Mouse (Mus musculus): ENCODE measurements around the gene Cort. TPM values are rescaled to one million over a fixed set of nuclear protein-coding genes. Genes with fewer than 3 reads are reported as not detected.
"Not testable (repeated sequence)": the region's sequence is repeated elsewhere in the genome, so short reads cannot be mapped to it uniquely, and the experiment has no call there.

Cort gene
- polyA plus RNA-seq, 1 experiment from 2014 or later, result not detected

GRCm38 (mm10) chr4:149131789-149132565 lies 5.4 kb upstream of the Cort start:
- ATAC-seq (replicated peaks; ENCODE audit: insufficient number of reproducible peaks, low FRiP score, low TSS enrichment, low read depth) (no peak), DNase-seq (ENCODE audit: low spot score) (no peak)
- Histone ChIP-seq H3K27ac (replicated peaks; ENCODE audit: low read depth, low read length) (no peak overlapping the region), H3K4me1 (ENCODE audit: control insufficient read depth, insufficient read depth, low read length) (no peaks in the 10 kb centered on the region), H3K4me3 (ENCODE audit: low read depth, low read length) (no peak overlapping the region), H3K4me2 (ENCODE audit: low read depth, low read length) (no peak overlapping the region), H3K9ac (replicated peaks; ENCODE audit: low read length) (no peak overlapping the region), H3K36me3 (replicated peaks; ENCODE audit: control insufficient read depth, insufficient read depth, low read depth, low read length) (peaks cover 7% of the 10 kb centered on the region), H3K27me3 (ENCODE audit: control insufficient read depth, insufficient read depth, low read length) (no peaks in the 10 kb centered on the region), H3K9me3 (replicated peaks; ENCODE audit: control insufficient read depth, low read length) (no peaks in the 10 kb centered on the region)
- 84% methylated on average over 21 of the region's 21 CpGs for WGBS

- H3K36me3 ChIP-seq (replicated peaks; ENCODE audit: control insufficient read depth, insufficient read depth, low read depth, low read length), result peaks cover 7% of the 10 kb centered on the region
These were observed 4.6 kb upstream of the Cort start for GRCm38 (mm10) chr4:149131021-149131752.

DNA sequence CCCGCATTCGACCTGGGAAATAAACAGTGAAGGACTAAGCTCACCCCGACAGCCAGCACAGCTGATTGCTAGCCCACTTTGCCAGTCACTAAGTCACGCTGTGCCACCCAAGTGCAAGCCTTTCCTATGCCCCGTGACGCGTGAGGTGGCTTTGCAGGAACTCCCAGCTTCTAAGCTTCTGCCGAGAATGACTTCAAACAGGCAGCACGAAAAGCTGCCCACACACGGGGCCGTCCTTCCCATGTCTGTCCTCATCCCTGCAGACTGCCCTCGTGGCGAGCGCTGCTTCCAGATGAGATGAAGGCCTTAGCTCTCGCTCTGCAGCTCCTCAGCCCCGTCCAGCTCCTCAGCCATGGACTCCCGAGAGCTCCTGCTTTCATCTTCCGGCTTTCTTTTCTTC lies 1.9 kb upstream of the Cort start:
- DNase-seq (ENCODE audit: low spot score) (no peak), ATAC-seq (replicated peaks; ENCODE audit: insufficient number of reproducible peaks, low FRiP score, low TSS enrichment, low read depth) (no peak)
- 88% methylated on average over 18 of the region's 18 CpGs for whole genome bisulfite sequencing
- Histone ChIP-seq H3K4me3 (ENCODE audit: low read depth, low read length) (no peak overlapping the region), H3K9ac (replicated peaks; ENCODE audit: low read length) (no peak overlapping the region), H3K4me2 (ENCODE audit: low read depth, low read length) (no peak overlapping the region), H3K27me3 (ENCODE audit: control insufficient read depth, insufficient read depth, low read length) (no peaks in the 10 kb centered on the region), H3K27ac (replicated peaks; ENCODE audit: low read depth, low read length) (no peak overlapping the region), H3K36me3 (replicated peaks; ENCODE audit: control insufficient read depth, insufficient read depth, low read depth, low read length) (peaks cover 7% of the 10 kb centered on the region), H3K9me3 (replicated peaks; ENCODE audit: control insufficient read depth, low read length) (no peaks in the 10 kb centered on the region), H3K4me1 (ENCODE audit: control insufficient read depth, insufficient read depth, low read length) (no peaks in the 10 kb centered on the region)

More at GRCm38 (mm10) chr4:149131021-149131752, 4.6 kb upstream of the Cort start:
- Histone ChIP-seq H3K27me3 (ENCODE audit: control insufficient read depth, insufficient read depth, low read length) (no peaks in the 10 kb centered on the region), H3K27ac (replicated peaks; ENCODE audit: low read depth, low read length) (no peak overlapping the region), H3K9me3 (replicated peaks; ENCODE audit: control insufficient read depth, low read length) (no peaks in the 10 kb centered on the region), H3K4me2 (ENCODE audit: low read depth, low read length) (no peak overlapping the region), H3K4me1 (ENCODE audit: control insufficient read depth, insufficient read depth, low read length) (no peaks in the 10 kb centered on the region), H3K4me3 (ENCODE audit: low read depth, low read length) (no peak overlapping the region), H3K9ac (replicated peaks; ENCODE audit: low read length) (no peak overlapping the region)
- no peak for ATAC-seq (replicated peaks; ENCODE audit: insufficient number of reproducible peaks, low FRiP score, low TSS enrichment, low read depth)
- 76% methylated on average over 23 of the region's 23 CpGs for WGBS
- DNase-seq (ENCODE audit: low spot score), result no peak

DNA sequence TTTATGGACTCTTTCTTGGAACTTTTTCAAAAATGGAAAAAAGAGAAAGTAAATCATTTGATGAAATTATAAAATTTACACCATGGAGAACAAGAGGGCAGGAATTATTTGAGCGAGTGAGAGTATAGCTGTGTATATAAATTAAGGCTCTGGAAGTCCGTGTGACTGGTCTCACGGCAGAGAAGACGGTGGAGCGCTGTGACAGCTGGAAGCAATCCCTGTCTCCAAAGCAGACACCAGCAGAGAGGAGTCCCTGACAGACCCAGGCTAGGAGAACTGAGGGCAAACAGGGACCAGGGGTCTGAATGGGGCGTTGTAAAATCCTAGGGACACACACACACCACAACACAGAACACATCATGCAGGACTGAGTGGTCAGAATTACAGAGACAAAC lies 451 bp downstream of the Cort start:
- peaks cover 7% of the 10 kb centered on the region for H3K36me3 ChIP-seq (replicated peaks; ENCODE audit: control insufficient read depth, insufficient read depth, low read depth, low read length)
- no peaks in the 10 kb centered on the region for H3K27me3 ChIP-seq (ENCODE audit: control insufficient read depth, insufficient read depth, low read length)
- no peak overlapping the region for H3K9ac ChIP-seq (replicated peaks; ENCODE audit: low read length)
- H3K27ac ChIP-seq (replicated peaks; ENCODE audit: low read depth, low read length), result no peak overlapping the region
- H3K9me3 ChIP-seq (replicated peaks; ENCODE audit: control insufficient read depth, low read length), result no peaks in the 10 kb centered on the region
- no peak for ATAC-seq (replicated peaks; ENCODE audit: insufficient number of reproducible peaks, low FRiP score, low TSS enrichment, low read depth)
- 71% methylated on average over 6 of the region's 6 CpGs for WGBS
- H3K4me2 ChIP-seq (ENCODE audit: low read depth, low read length), result no peak overlapping the region
- no peak for DNase-seq (ENCODE audit: low spot score)
- no peaks in the 10 kb centered on the region for H3K4me1 ChIP-seq (ENCODE audit: control insufficient read depth, insufficient read depth, low read length)
- H3K4me3 ChIP-seq (ENCODE audit: low read depth, low read length), result no peak overlapping the region

- H3K36me3 ChIP-seq (replicated peaks; ENCODE audit: control insufficient read depth, insufficient read depth, low read depth, low read length), result peaks cover 4% of the 10 kb centered on the region; the same call in 1 of the 2 replicates
- no peak overlapping the region for H3K4me3 ChIP-seq (ENCODE audit: low read depth, low read length)
- WGBS, result 58% methylated on average over 11 of the region's 11 CpGs
- no peaks in the 10 kb centered on the region for H3K4me1 ChIP-seq (ENCODE audit: control insufficient read depth, insufficient read depth, low read length)
- ATAC-seq (replicated peaks; ENCODE audit: insufficient number of reproducible peaks, low FRiP score, low TSS enrichment, low read depth), result no peak
- no peaks in the 10 kb centered on the region for H3K9me3 ChIP-seq (replicated peaks; ENCODE audit: control insufficient read depth, low read length)
- H3K27me3 ChIP-seq (ENCODE audit: control insufficient read depth, insufficient read depth, low read length), result no peaks in the 10 kb centered on the region
- no peak for DNase-seq (ENCODE audit: low spot score)
- H3K4me2 ChIP-seq (ENCODE audit: low read depth, low read length), result no peak overlapping the region
- no peak overlapping the region for H3K9ac ChIP-seq (replicated peaks; ENCODE audit: low read length)
- no peak overlapping the region for H3K27ac ChIP-seq (replicated peaks; ENCODE audit: low read depth, low read length)
These were observed 1.0 kb downstream of the Cort start for GRCm38 (mm10) chr4:149125341-149126114.

DNA sequence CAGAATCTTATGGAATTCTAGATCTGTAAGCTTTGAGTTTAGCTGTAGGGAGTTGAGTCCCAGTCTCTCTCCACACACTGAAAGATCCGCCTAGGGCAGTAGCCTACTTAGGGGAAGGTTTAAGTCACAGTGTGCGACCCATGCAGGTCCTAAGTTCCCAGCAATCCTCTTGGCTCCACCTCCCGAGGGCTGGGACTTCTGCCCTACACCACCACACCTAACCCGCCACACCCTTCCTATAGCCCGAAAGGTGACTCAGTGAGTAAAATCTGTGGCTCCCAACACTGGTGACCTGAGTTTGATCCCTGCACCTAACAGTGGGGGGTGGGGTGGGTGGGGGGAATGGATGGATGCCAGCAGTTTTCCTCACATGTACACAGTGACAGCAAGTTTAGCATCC lies 3.1 kb downstream of the Cort start:
- H3K4me1 ChIP-seq (ENCODE audit: control insufficient read depth, insufficient read depth, low read length), result no peaks in the 10 kb centered on the region
- H3K4me3 ChIP-seq (ENCODE audit: low read depth, low read length), result no peak overlapping the region
- ATAC-seq (replicated peaks; ENCODE audit: insufficient number of reproducible peaks, low FRiP score, low TSS enrichment, low read depth) (no peak), DNase-seq (ENCODE audit: low spot score) (no peak)
- peaks cover 2% of the 10 kb centered on the region; the same call in 1 of the 2 replicates for H3K36me3 ChIP-seq (replicated peaks; ENCODE audit: control insufficient read depth, insufficient read depth, low read depth, low read length)
- H3K9me3 ChIP-seq (replicated peaks; ENCODE audit: control insufficient read depth, low read length), result no peaks in the 10 kb centered on the region
- H3K27ac ChIP-seq (replicated peaks; ENCODE audit: low read depth, low read length), result no peak overlapping the region
- H3K9ac ChIP-seq (replicated peaks; ENCODE audit: low read length), result no peak overlapping the region
- H3K27me3 ChIP-seq (ENCODE audit: control insufficient read depth, insufficient read depth, low read length), result no peaks in the 10 kb centered on the region
- H3K4me2 ChIP-seq (ENCODE audit: low read depth, low read length), result no peak overlapping the region
- 73% methylated on average over 5 of the region's 5 CpGs for WGBS

DNA sequence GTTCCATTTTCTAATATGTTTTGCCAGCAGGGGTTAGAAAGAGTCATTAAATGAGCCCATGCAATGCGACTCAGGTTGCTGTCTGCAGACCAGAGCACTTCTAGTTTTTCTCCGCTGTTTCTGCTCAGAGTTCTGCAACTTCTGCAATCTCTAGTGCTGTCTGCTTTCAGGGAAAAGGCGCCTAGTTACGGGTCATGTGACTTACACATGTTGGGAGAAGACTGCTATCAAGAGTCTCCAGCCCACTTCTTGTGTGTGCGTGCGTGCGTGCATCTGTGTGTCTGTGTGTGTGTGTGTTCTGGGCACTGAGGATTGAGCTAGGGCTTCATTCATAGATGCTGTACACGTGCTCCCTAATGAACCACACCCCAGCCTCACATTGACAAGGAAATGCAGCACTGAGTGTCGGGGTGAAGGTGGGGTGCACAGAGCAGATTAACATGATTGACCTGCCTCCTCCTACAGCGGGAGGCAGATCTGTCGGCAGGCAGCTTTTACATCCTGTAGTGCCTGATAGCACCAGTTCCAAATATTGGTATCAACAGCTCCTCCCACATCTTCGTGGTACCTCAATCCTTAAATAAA lies 6.5 kb downstream of the Cort start:
- not testable (repeated sequence) for H3K9ac ChIP-seq (replicated peaks; ENCODE audit: low read length); H3K4me1 ChIP-seq (ENCODE audit: control insufficient read depth, insufficient read depth, low read length); H3K36me3 ChIP-seq (replicated peaks; ENCODE audit: control insufficient read depth, insufficient read depth, low read depth, low read length); H3K4me3 ChIP-seq (ENCODE audit: low read depth, low read length); H3K9me3 ChIP-seq (replicated peaks; ENCODE audit: control insufficient read depth, low read length); H3K4me2 ChIP-seq (ENCODE audit: low read depth, low read length); H3K27me3 ChIP-seq (ENCODE audit: control insufficient read depth, insufficient read depth, low read length); H3K27ac ChIP-seq (replicated peaks; ENCODE audit: low read depth, low read length); ATAC-seq (replicated peaks; ENCODE audit: insufficient number of reproducible peaks, low FRiP score, low TSS enrichment, low read depth); DNase-seq (ENCODE audit: low spot score)
- WGBS, result 90% methylated on average over 12 of the region's 12 CpGs
